Mouse (Mus musculus): ENCODE measurements around the gene Gm49393. TPM values are rescaled to one million over a fixed set of nuclear protein-coding genes. Genes with fewer than 3 reads are reported as not detected.
"Not testable (repeated sequence)": the region's sequence is repeated elsewhere in the genome, so short reads cannot be mapped to it uniquely, and the experiment has no call there.

Gm49393 gene
- total RNA-seq (2021) = not detected
- long read RNA-seq, experiment 1 = 0 reads
- long read RNA-seq, experiment 2 = 0 reads

- not testable (repeated sequence) for DNase-seq (ENCODE audit: extremely low spot score in 1 of 2, low spot score in 2 of 2)
Observed at GRCm38 (mm10) chr13:60935490-60935889, at the start of gene Gm49393. Gene Gm49393 (minus strand): TSS chr13:60935590.

GRCm38 (mm10) chr13:60972319-60972718, 36.9 kb upstream of the Gm49393 start:
- H3K27ac ChIP-seq; H3K4me3 ChIP-seq; DNase-seq (ENCODE audit: extremely low spot score in 1 of 2, low spot score in 2 of 2); intact Hi-C loops (cut with DNase I): not testable (repeated sequence)

More at GRCm38 (mm10) chr13:60935490-60935889, at the start of gene Gm49393:
- H3K27ac ChIP-seq; intact Hi-C loops (cut with DNase I); H3K4me3 ChIP-seq: not testable (repeated sequence)

- intact Hi-C loops (cut with DNase I); H3K27ac ChIP-seq; DNase-seq (ENCODE audit: extremely low spot score in 1 of 2, low spot score in 2 of 2); H3K4me3 ChIP-seq: not testable (repeated sequence)
Observed at GRCm38 (mm10) chr13:60963985-60964384, 28.6 kb upstream of the Gm49393 start.

GRCm38 (mm10) chr13:60961706-60962105, 26.3 kb upstream of the Gm49393 start:
- TF ChIP-seq CTCF (IDR thresholded peaks at IDR 0.05) = no peak
- no peak overlapping the region for H3K27ac ChIP-seq
- intact Hi-C loops (cut with DNase I) = no loop called here

GRCm38 (mm10) chr13:60941884-60942283, 6.5 kb upstream of the Gm49393 start, which contains the start of gene Tpbpa:
Gene Tpbpa (minus strand): TSS chr13:60941984.
- H3K4me3 ChIP-seq; intact Hi-C loops (cut with DNase I); DNase-seq (ENCODE audit: extremely low spot score in 1 of 2, low spot score in 2 of 2); H3K27ac ChIP-seq: not testable (repeated sequence)

More at GRCm38 (mm10) chr13:60961706-60962105, 26.3 kb upstream of the Gm49393 start:
- DNase-seq (ENCODE audit: extremely low spot score in 1 of 2, low spot score in 2 of 2) = no peak
- H3K4me3 ChIP-seq = no peak overlapping the region

GRCm38 (mm10) chr13:60936500-60936901, 1.1 kb upstream of the Gm49393 start, which contains the start of the genes Gm49391 and Ctla2a:
Gene Gm49391 (minus strand): TSS chr13:60936571.
Gene Ctla2a (minus strand): TSS chr13:60936625.
- no peak within 1 kb of the TSS for H3K4me3 ChIP-seq
- no peak within 1 kb of the TSS; the same call in 1 of the 2 replicates for H3K27ac ChIP-seq
- TF ChIP-seq CTCF (IDR thresholded peaks at IDR 0.05) = no peak
- no peak for DNase-seq (ENCODE audit: extremely low spot score in 1 of 2, low spot score in 2 of 2)
- intact Hi-C loops (cut with DNase I) = no loop called here

GRCm38 (mm10) chr13:60904780-60905179, 30.6 kb downstream of the Gm49393 start, which contains the start of gene Tpbpb:
Gene Tpbpb (minus strand): TSS chr13:60904880.
- H3K4me3 ChIP-seq; DNase-seq (ENCODE audit: extremely low spot score in 1 of 2, low spot score in 2 of 2); H3K27ac ChIP-seq; intact Hi-C loops (cut with DNase I): not testable (repeated sequence)

- no peak within 1 kb of the TSS for H3K4me3 ChIP-seq
- TF ChIP-seq CTCF (IDR thresholded peaks at IDR 0.05) = no peak
- no peak for DNase-seq (ENCODE audit: extremely low spot score in 1 of 2, low spot score in 2 of 2)
- H3K27ac ChIP-seq = 0 out of 2 replicates have a peak within 1 kb of the TSS, but pooled peaks have one; percentile 24
- intact Hi-C loops (cut with DNase I) = no loop called here
Observed at GRCm38 (mm10) chr13:60897328-60897727, 38.1 kb downstream of the Gm49393 start, which contains the start of gene Ctla2b. Gene Ctla2b (minus strand): TSS chr13:60897447.

GRCm38 (mm10) chr13:60896794-60897193, 38.6 kb downstream of the Gm49393 start, which contains the start of gene Gm49392:
Gene Gm49392 (minus strand): TSS chr13:60896894.
- H3K4me3 ChIP-seq; DNase-seq (ENCODE audit: extremely low spot score in 1 of 2, low spot score in 2 of 2); intact Hi-C loops (cut with DNase I): not testable (repeated sequence)
- 0 out of 2 replicates have a peak within 1 kb of the TSS, but pooled peaks have one; percentile 24 for H3K27ac ChIP-seq

- intact Hi-C loops (cut with DNase I) = no loop called here
- DNase-seq (ENCODE audit: extremely low spot score in 1 of 2, low spot score in 2 of 2) = no peak
- no peak overlapping the region for H3K4me3 ChIP-seq
- no peak for TF ChIP-seq CTCF (IDR thresholded peaks at IDR 0.05)
- H3K27ac ChIP-seq = no peak overlapping the region
Observed at GRCm38 (mm10) chr13:60895406-60896160, 39.8 kb downstream of the Gm49393 start.

GRCm38 (mm10) chr13:60892301-60892700, 43.1 kb downstream of the Gm49393 start:
- intact Hi-C loops (cut with DNase I) = no loop called here
- Histone ChIP-seq H3K27ac (no peak overlapping the region), H3K4me3 (no peak overlapping the region)
- no peak for TF ChIP-seq CTCF (IDR thresholded peaks at IDR 0.05)
- DNase-seq (ENCODE audit: extremely low spot score in 1 of 2, low spot score in 2 of 2) = no peak

GRCm38 (mm10) chr13:60864281-60864680, 71.1 kb downstream of the Gm49393 start, which contains the start of gene 4930486L24Rik:
Gene 4930486L24Rik (minus strand): TSS chr13:60864475.
- TF ChIP-seq CTCF (IDR thresholded peaks at IDR 0.05) = no peak
- Histone ChIP-seq H3K4me3 (no peak within 1 kb of the TSS), H3K27ac (no peak within 1 kb of the TSS)
- intact Hi-C loops (cut with DNase I) = no loop called here
- DNase-seq (ENCODE audit: extremely low spot score in 1 of 2, low spot score in 2 of 2) = no peak
